Mouse (Mus musculus) frontal cortex, postnatal 14 days (tissue): ENCODE data around the gene Rpgr.

Source experiments
- DNase-seq, 2 experiments: peaks; one replicate each; pipeline ENCODE4 v3.0.0; 2022; ENCODE audit warnings: low spot score in 2 of 2

Gene Rpgr

DNA sequence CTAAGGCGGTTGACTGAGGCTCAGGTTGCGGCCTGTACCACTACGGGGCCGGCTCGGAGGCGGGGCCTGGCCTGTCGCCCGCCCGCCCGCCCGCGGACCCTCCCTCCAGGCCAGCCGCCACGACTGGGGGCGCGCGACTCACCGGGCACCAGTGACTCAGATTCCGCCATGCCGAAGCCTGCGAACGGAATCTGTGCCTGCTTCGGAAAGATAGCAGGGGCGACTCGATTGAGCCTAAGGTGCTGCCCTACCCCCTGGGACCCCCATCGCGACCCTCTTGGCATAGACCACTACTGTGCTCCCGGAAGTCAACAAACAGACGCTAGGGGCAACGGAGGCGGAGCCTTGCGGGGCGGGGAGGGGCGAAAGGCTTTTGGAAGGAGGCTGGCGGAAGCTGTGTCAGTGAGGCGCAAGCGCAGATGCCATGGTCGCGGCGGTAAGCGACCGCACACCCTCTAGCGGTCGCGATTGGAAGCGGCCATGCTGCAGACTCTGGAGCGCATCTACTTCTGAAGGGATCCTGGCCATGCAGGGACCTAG, at the start of gene Rpgr:
Gene Rpgr (minus strand): TSS at position 511 of the 540 bp plus-strand sequence.
- peak; percentile 84 to 86 for DNase-seq

DNA sequence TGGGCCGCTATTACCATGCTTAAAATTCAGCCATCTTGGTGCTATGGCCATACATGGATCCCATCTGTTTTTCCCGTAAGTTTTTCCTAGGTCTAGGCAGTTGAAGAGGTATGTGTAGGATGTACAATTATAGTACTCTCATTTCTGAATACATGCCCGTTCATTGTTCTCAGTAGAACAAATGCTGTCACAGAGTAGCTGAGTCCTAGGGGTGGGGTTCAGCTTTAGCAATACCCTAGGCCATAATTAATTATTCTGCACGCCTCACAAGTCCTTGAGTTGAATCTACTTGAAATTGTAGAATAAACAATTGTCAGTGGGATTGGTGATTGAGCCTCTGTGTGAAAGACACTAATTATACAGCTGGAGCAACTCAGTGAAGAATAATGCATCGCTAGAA, 41.5 kb upstream of the Rpgr start:
- no peak for DNase-seq

DNA sequence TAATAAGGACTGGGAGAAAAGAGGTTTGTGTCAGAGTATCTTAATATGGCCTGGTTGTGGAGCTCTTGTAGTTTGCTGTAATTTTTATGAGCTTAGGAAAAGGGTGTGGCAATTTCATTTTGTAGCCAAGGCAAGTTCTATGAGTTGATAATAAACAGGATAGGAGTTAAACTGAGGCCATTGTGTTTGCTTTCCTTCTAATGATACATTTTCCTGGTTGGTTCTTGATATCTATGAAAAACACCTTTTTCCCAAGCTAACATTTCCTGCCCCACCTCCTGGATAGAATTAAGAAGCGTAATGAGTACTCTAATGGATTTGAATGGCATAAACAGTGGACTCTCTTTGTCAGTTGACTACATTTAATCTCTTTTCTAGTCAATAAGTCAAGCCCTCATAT, 41.1 kb upstream of the Rpgr start:
- no peak for DNase-seq

DNA sequence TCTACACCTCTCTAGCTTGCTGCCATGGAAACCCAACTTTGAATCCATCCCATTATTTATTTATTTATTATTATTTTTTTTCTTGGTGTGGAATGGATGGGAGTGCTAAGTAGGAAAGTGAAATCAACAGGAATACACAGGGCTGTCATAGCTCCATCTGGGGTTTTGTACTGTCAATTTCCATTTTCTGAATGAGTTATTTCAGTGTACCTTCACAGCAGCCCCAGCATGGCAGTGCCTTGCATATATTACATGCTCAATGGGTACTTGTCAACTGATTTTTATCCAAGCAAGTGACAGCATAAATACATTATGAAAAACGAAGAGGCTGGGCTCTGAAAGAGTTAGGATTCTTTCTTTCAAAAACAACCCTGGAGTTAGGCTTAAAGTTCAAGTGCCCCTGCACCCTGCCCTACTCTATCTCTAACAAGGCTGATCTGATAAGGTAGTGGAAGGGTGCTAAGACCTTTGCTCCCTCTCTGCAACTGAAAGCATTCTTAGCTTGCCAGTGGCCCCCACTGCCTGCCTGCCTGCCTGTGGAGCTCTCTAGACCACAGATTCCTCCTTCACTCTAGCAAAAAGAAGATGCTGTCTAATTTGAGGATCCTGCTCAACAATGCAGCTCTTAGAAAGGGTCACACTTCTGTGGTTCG, 35.3 kb upstream of the Rpgr start, which contains the start of gene Otc:
Gene Otc (plus strand): TSS at position 454 of the 653 bp plus-strand sequence.
- no peak for DNase-seq

DNA sequence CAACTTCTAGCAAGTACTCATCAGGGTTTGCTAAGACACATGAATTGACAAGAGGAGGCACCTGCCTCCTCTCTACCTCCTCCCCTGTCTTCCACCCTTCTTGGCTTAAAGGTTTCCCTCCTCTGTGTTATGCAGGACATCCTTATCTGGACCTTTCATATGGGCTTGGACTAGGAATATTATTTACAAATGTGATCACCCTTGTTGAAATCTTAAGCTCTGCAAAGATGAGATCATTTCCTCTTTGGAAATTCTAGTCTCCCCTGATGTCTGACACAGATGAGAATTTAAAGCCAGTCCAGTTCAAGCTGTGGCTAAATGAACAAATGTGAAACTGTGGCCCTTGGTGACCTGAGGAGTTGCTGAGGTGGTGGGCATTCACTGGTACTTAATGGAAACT, 34.6 kb upstream of the Rpgr start:
- DNase-seq = no peak

DNA sequence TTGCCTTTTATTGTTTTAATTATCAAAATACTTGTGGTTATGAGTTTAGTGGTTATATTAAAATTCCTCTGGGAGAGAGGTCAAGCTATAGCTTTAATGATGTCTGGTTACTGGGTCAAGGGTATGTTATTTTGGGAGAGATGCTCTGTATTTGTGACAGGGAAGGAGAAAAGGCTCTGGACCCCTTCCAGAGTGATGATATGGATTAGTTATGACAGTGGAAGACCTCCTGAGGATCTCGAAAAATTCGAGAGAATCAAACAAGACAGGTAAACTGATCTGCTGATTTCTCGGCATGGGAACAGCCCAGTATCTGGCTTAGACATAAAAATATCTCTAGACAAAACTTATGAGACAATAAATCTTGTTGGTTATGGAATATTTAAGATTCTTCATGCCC, 27.2 kb upstream of the Rpgr start:
- DNase-seq = no peak

DNA sequence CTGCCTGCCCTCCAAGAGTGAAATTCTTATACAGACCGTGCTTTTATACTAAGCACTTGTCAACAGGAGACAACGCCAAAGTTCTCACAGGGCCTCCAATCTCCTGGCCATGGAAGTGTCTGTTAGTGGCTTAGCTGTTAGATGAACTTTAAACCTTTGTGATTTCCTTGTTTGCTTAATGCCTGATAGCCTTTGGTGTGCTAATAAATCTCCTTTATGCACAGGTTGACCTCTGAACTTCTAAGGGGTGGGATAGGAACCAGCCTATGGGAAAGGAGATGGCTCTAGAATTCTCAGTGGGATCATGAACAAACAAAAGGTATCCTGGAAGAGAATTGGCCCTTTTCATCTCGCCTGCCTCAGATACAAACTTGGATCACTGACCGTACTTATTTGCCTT, 22.8 kb upstream of the Rpgr start:
- no peak for DNase-seq

DNA sequence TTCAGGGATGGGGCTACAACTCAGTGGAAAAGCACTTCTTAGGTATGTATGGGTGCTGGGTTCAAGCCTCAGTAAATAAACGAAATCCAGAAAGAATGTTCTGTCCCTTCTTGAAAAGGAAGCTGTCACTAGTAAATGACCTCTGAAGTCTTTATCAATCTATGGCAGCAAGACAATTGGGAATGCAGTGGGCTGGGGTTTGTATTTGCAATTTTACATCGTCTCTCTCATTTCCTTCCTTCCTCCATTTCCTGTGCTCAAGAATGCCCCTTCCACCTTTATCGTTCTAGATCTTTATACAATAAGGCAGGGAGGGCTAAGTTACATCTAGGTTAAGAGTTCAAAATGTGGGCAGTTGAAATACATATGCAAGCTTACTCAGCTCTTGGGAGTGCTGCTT, 17.9 kb upstream of the Rpgr start:
- no peak for DNase-seq

DNA sequence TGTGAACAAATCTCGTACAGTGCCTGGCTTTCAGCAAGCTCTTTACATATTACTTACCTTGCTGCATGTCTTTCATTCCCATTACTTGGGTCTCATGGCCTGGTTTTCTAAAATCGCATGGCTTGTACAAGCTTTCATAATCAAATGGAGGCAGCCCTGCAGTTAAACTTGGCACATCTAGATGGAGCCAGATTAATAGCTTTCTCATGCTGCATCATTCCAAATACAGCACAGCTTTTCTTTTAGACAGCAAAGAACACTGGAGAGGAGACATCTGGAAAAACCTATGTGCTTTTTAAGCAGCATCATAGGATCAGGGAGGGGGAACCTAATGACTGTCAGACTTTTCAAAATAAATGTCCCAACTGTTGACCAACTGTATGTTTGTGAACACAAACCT, 16.3 kb upstream of the Rpgr start:
- DNase-seq = no peak

DNA sequence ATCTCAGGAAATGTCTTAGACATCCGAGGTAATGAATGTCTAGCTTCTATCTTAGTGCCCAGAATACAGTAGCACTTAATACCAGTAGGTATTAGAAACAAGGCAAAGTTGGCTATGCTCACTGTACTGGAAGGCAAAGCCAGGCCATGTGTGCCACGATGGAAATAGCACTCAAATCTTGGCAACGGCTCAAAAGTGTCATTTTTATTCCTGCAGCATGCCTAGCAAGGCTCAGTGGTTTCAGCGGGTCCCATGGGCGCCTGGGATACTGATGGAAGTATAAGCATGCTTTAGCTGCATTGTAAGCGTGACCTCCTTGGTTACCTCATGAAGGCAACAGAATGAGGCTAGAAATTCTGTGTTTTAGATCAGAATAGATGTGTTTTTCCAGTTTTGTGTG, 2.6 kb upstream of the Rpgr start:
- no peak for DNase-seq

DNA sequence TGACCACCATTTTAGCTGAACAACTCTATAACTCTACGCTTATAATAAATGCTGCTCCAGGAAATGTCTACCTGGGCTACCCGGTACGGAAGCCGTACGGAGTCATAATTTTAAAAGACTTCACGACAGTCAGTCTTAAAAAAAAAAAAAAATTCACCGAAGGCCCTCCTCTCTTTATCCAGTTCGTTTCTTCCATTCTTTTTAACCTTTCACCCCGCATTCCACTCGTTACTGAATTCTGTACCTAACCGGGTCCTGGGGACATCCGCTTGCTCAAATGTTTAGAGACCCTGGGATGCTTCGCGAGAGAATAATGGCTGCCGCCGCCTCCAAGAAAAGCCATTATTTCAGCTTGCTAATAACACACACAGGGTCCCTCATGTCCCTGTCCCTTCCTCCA, 748 bp downstream of the Rpgr start:
- DNase-seq = peak in 1 of 2 experiments; percentile 4

DNA sequence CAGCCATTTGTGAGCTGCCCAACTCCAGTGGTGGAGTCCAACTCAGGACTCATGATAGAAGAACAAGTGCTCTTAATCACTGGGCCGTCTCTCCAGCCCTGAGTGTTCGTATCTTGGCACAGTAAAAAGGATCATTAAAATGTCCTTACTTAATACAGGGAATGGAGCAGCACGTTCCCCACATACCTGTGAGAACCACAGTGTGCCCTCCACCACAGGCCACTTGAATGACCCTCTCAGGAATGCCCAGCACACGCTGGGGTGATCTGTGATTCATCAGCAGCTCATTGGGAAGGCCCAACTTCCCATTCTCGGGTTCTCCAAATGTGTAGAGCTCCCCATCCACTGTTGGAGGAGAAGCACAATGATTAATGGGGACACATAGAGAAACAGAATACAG, 10.8 kb downstream of the Rpgr start:
- DNase-seq = no peak

DNA sequence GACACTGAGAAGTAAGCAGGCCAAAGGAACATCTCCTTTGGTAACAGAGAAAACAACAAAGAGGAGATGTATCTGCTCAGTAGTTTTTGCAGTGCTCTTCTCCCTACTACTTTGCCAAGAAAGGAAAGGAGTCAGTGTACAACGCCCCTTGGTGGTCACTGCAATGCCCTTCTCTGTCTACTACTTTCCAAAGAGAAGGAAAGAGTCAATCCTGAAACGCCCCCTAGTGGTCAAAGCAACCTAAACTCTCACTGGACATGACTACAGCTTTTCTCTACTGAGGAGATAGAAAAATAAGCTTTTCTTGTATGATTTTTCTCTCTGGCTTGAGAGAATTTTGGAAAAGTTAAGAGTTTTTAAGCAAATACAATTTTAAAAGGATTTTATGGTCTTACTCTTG, 15.4 kb downstream of the Rpgr start:
- peak in 1 of 2 experiments; percentile 12 for DNase-seq

DNA sequence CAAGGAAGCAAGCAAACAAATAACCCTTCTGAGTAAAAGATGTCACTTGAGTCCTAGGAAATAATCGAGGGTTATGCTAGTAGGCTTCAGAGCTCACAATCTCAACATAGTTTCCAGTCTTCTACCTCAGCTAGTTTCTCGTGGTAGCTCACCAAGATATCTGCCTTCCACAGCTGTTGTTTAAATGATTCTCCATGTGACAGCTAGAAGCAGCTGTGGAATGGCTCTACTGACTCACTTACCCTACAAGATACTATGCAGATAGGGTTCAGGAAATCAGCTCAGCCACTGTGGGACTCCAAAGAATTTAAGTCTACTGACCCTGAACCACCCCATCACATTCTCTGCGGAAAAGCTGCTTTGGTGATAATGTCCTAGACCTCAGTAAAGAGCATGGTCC, 64.3 kb downstream of the Rpgr start:
- DNase-seq = no peak

DNA sequence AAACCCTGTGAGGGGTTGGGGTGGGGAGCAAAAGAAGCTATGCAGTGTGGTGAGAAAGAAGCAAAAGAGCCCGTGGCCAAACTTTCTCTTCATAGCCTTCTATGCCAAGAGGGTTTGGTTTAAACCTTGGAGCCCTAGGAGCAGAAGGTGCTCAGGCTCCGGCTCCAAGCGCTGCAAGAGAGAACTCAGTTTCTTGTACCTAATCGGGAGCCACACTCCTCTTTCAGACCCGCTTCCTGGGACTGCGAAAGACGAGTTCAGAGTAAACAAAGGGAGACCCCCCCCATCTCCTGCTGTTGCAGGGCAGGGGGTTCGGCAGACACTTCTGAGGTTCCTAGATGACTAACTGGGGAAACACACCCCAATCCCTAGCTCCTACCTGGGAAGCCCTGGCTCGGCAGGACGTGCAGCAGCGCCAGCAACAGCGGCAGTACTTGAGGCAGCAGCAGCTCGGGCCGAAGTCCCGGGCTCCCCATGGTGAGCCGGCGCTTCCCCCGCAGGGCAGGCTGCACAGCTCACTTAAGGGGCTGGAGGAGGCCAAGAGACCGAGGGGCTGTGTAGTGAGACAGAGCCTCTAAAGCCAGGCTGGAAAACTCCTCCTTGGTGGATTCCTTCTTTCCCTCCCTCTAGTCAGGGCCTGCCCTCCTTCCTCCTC, 99.5 kb downstream of the Rpgr start, which contains the start of gene Srpx:
Gene Srpx (minus strand): TSS at position 645 of the 655 bp plus-strand sequence.
- no peak for DNase-seq

DNA sequence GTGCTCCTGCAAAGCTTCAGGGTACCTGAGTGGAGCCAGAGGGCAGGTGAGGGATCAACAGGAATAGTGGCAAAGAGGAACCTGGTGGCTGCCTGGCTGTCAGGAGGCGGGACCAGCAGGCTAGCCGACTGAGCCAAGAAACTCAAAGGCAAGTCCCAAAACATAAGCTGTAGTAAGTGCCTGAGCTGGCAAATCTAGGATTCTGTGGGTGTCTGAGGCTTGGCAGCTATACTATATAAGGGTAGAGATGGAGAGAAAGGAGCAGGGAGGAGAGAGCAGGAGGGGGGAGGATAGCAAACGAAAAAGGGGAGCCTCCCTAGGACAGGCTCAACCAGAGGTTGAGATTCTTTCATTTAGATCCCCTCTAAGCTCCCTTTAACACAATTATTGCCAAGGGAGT, 100.9 kb downstream of the Rpgr start:
- DNase-seq = peak in 1 of 2 experiments; percentile 3

DNA sequence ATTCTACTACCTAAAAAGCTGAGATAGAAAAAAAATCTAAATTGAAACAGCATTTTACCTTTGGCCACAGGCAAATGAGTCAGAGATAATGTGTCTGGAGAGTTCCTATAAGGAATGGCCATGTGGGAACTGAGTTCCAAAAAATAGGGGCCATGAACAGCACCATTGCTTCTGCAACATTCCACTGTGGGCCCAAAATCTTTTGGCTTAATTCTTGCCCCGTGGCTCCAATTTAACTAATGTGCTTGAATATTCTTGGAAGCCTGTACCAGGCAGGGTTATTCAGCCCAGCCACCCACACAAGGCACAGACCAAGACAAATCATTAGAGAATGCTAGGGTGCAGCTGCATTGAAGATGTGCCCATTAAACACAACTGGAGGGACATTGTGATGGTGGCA, 106.0 kb downstream of the Rpgr start:
- no peak for DNase-seq

DNA sequence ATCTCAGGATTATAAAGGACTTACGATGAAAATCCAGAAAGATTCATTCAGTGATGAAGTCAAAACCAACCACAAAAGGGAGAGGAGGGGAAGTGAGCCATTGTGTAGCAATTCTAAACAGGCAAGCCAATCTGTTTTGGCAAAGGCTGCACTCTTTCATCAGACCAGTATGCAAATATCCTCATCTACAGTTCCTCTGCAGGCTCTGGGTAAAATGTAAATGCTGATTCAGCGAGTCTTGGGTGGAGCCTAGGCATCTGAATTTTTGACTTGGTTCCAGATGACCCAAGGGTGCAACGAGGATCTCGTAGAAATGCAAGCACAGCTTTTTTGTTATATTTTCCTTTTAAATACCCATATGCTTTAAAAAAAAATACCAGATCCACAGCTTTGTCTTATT, 108.2 kb downstream of the Rpgr start:
- DNase-seq = no peak

DNA sequence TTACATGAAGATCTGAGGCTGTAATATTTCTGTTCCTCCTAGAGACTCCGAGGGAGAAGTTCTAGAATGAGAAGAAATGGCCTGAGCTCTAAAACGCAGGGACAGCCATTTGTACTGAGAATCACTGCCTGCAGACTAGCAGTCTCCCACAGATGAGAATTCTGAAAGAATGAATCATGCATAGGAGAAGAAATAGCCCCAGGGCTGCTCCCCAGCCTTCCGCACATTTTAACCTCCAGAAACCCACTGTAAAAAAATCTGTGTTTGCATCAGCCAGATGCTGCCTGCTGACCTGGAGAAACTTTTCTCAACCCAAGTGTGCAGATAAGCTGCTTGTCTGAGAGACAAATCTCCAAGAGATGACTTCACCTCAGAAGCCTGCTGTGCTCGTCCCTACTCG, 111.2 kb downstream of the Rpgr start:
- no peak for DNase-seq

DNA sequence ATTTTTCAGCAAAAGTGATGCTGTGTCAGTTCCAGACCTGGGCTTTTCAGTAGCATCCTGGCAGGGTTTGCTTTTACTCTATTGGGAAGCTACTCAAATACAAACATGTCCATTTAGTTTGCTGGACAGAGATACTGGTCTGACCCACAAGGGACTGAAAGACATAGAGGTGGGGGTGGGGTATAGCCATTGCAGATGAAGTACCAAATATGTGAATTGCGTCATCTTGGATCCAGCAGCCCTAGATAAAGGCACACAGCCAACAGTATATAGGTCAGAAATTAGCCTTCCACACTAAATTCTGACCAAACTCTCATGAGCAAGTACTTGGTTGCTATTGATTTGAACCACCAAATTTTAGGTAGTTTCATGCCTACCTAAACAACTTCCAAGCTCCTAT, 114.0 kb downstream of the Rpgr start:
- DNase-seq = no peak

DNA sequence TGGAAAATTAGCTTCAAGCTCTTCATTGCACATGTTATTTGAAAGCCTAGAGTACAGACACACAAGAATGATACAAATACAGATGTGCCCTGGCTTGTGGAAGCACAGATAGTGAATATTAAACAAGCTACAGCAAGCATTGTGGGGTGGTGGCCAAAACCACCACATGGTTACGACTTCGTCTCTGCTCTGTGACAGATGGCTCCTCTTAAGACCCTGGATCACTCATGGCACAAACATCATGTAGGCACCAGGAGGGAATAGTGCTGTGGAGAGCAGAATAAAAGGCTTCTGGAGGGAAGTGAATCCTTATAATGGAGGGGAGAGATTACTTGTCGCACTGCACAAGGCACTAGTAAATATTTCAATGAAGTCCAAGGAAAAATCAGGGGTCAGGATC, 120.9 kb downstream of the Rpgr start:
- DNase-seq = no peak

DNA sequence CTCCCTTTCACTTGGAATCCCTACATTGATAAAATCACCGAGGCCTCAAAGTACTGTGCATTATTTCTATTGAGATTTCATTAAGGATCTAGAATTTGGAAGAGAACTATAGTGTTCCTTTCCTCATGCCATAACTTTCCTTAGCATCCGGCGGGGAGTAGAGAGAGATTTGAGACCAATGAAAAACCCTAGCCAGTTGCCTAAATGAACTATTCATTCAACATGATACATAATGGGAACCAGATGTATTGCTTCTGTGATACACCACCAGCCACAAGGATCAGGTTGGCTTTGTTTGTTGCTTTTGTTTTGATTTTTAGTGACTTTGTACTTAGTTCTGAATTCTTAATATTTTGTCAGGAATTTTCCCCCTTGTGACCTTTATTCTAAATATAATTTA, 136.3 kb downstream of the Rpgr start:
- DNase-seq = no peak

DNA sequence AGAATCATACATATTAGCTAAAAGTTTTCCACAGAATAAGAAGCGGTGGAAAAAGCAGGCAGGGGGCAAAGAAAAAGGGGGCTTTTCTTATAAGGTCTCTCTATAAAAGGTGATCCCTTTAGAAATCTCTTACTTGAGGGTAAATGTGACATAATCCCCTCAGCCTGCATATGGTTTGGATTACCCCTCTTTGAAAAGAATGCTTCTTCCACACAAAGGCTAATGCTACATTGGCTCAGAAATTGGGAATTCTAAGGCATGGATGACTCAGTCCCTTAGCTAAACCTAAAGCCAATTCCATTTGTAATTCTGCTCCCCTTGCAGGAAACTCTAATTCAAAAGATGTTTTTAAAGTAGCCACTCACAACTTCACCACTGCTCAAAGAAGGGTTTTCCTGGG, 136.7 kb downstream of the Rpgr start:
- DNase-seq = no peak
